Mouse (Mus musculus) neural tube, embryonic 12.5 days (tissue): ENCODE measurements around the gene Samd4b. TPM values are rescaled to one million over a fixed set of nuclear protein-coding genes. Genes with fewer than 3 reads are reported as not detected.

ENCODE experiments used
- ATAC-seq: fragments of 200-750 bp; cut with Nextera tagmentation; 2 replicates; pipeline ENCODE4 v1.8.0; 2017; ENCODE audit warnings: low read depth, mild to moderate bottlenecking, moderate TSS enrichment, moderate library complexity; ENCODE audit not compliant: low FRiP score
- H3K27ac ChIP-seq: fragments of 300-500 bp; sonication (generic); 2 replicates; pipeline ENCODE4 v1.5.1; 2016
- H3K27me3 ChIP-seq: fragments of 300-500 bp; sonication (generic); replicated peaks from 2 replicates; pipeline ENCODE4 v1.6.1; 2016; ENCODE audit warnings: mild to moderate bottlenecking
- H3K36me3 ChIP-seq: fragments of 300-500 bp; sonication (generic); 2 replicates; pipeline ENCODE4 v1.6.1; 2016; ENCODE audit warnings: mild to moderate bottlenecking
- H3K4me1 ChIP-seq: fragments of 300-500 bp; sonication (generic); 2 replicates; pipeline ENCODE4 v1.6.1; 2016
- H3K4me2 ChIP-seq: fragments of 300-500 bp; sonication (generic); replicated peaks from 2 replicates; pipeline ENCODE4 v1.6.1; 2016; ENCODE audit warnings: mild to moderate bottlenecking
- H3K4me3 ChIP-seq: fragments of 300-500 bp; sonication (generic); 2 replicates; pipeline ENCODE4 v1.5.1; 2016
- H3K9ac ChIP-seq: fragments of 300-500 bp; sonication (generic); 2 replicates; pipeline ENCODE4 v1.6.1; 2016; ENCODE audit warnings: mild to moderate bottlenecking
- H3K9me3 ChIP-seq: fragments of 300-500 bp; sonication (generic); 2 replicates; pipeline ENCODE4 v1.6.1; 2016; ENCODE audit warnings: mild to moderate bottlenecking
- WGBS: fragments of 180-500 bp; shearing (Covaris S2); methylation state at CpG from one replicate; pipeline ENCODE4 v1.1.7; 2016; 5-methylcytosine and 5-hydroxymethylcytosine counted together
- polyA plus RNA-seq: library from polyadenylated mRNA; unstranded; fragments of >200 nt; fragmentation: Nextera tagmentation; extraction: Ambion mirVana; gene quantifications from 2 replicates; pipeline ENCODE4 v1.2.1, GENCODE M21; 2016

The Samd4b gene
- polyA plus RNA-seq, 1 experiment from 2014 or later, result 35.0 TPM

- peak overlapping the region; percentile 95 for H3K9ac ChIP-seq
- peak; percentile 99 for ATAC-seq
- peak overlapping the region; percentile 84 for H3K4me3 ChIP-seq
- 0 out of 2 replicates have a peak overlapping the region, but pooled peaks have one; percentile 2 for H3K27ac ChIP-seq
- H3K27me3 ChIP-seq, result no peaks in the 10 kb centered on the region
- peaks cover 23% of the 10 kb centered on the region for H3K4me1 ChIP-seq
- no peaks in the 10 kb centered on the region for H3K9me3 ChIP-seq
- WGBS, result under 1% methylated on average over 64 of the region's 64 CpGs
- peaks cover 7% of the 10 kb centered on the region for H3K36me3 ChIP-seq
- H3K4me2 ChIP-seq, result peak overlapping the region; percentile 71
Observed at GRCm38 (mm10) chr7:28436271-28436904, 161.6 kb downstream of the Samd4b start.

GRCm38 (mm10) chr7:28435660-28436259 is 162.2 kb downstream of the Samd4b start:
- Histone ChIP-seq H3K9ac (peak overlapping the region; percentile 95), H3K27me3 (no peaks in the 10 kb centered on the region), H3K36me3 (peaks cover 7% of the 10 kb centered on the region), H3K4me1 (peaks cover 23% of the 10 kb centered on the region), H3K9me3 (no peaks in the 10 kb centered on the region), H3K4me2 (peak overlapping the region; percentile 70), H3K4me3 (peak overlapping the region; percentile 84), H3K27ac (no peak overlapping the region)
- under 1% methylated on average over 39 of the region's 70 CpGs for WGBS
- ATAC-seq, result peak; percentile 48

GRCm38 (mm10) chr7:28432252-28432651 is 165.7 kb downstream of the Samd4b start:
- H3K27ac ChIP-seq, result no peak overlapping the region
- 96% methylated on average over 2 of the region's 2 CpGs for WGBS
- no peak overlapping the region for H3K4me2 ChIP-seq
- ATAC-seq, result no peak
- H3K36me3 ChIP-seq, result peaks cover 7% of the 10 kb centered on the region
- no peaks in the 10 kb centered on the region for H3K9me3 ChIP-seq
- H3K4me3 ChIP-seq, result no peak overlapping the region
- no peak overlapping the region for H3K9ac ChIP-seq
- peaks cover 21% of the 10 kb centered on the region for H3K4me1 ChIP-seq
- no peaks in the 10 kb centered on the region for H3K27me3 ChIP-seq

- no peak overlapping the region for H3K4me2 ChIP-seq
- peaks cover 17% of the 10 kb centered on the region for H3K4me1 ChIP-seq
- ATAC-seq, result no peak
- no peak overlapping the region for H3K4me3 ChIP-seq
- WGBS, result 86% methylated on average over 1 of the region's 1 CpGs
- no peak overlapping the region for H3K27ac ChIP-seq
- no peak overlapping the region for H3K9ac ChIP-seq
- no peaks in the 10 kb centered on the region for H3K27me3 ChIP-seq
- H3K36me3 ChIP-seq, result peaks cover 7% of the 10 kb centered on the region
- H3K9me3 ChIP-seq, result no peaks in the 10 kb centered on the region
Observed at GRCm38 (mm10) chr7:28430512-28430911, 167.4 kb downstream of the Samd4b start.

- no peak overlapping the region for H3K27ac ChIP-seq
- no peaks in the 10 kb centered on the region for H3K9me3 ChIP-seq
- no peaks in the 10 kb centered on the region for H3K27me3 ChIP-seq
- peaks cover 12% of the 10 kb centered on the region for H3K36me3 ChIP-seq
- H3K4me2 ChIP-seq, result no peak overlapping the region
- no peak overlapping the region for H3K4me3 ChIP-seq
- no peak overlapping the region for H3K9ac ChIP-seq
- H3K4me1 ChIP-seq, result no peaks in the 10 kb centered on the region; the same call in 1 of the 2 replicates
- ATAC-seq, result no peak
Observed at GRCm38 (mm10) chr7:28427738-28428137, 170.2 kb downstream of the Samd4b start.

- Histone ChIP-seq H3K4me3 (no peak overlapping the region), H3K27me3 (no peaks in the 10 kb centered on the region), H3K27ac (no peak overlapping the region), H3K9me3 (no peaks in the 10 kb centered on the region), H3K9ac (no peak overlapping the region), H3K36me3 (peaks cover 56% of the 10 kb centered on the region), H3K4me1 (no peaks in the 10 kb centered on the region), H3K4me2 (no peak overlapping the region)
- 93% methylated on average over 1 of the region's 1 CpGs for WGBS
- ATAC-seq, result no peak
Observed at GRCm38 (mm10) chr7:28423018-28423417, 174.9 kb downstream of the Samd4b start.

- Histone ChIP-seq H3K36me3 (peaks cover 80% of the 10 kb centered on the region), H3K4me1 (no peaks in the 10 kb centered on the region), H3K27me3 (no peaks in the 10 kb centered on the region), H3K9me3 (no peaks in the 10 kb centered on the region), H3K4me3 (no peak overlapping the region), H3K9ac (no peak overlapping the region), H3K27ac (no peak overlapping the region), H3K4me2 (no peak overlapping the region)
- ATAC-seq, result no peak
- WGBS, result 100% methylated on average over 2 of the region's 2 CpGs
Observed at GRCm38 (mm10) chr7:28419416-28419815, 178.5 kb downstream of the Samd4b start.

- no peaks in the 10 kb centered on the region for H3K4me1 ChIP-seq
- no peak overlapping the region for H3K9ac ChIP-seq
- ATAC-seq, result no peak
- WGBS, result 85% methylated on average over 8 of the region's 8 CpGs
- H3K27me3 ChIP-seq, result no peaks in the 10 kb centered on the region
- peaks cover 87% of the 10 kb centered on the region for H3K36me3 ChIP-seq
- no peaks in the 10 kb centered on the region for H3K9me3 ChIP-seq
- no peak overlapping the region for H3K4me2 ChIP-seq
- no peak overlapping the region for H3K4me3 ChIP-seq
- no peak overlapping the region for H3K27ac ChIP-seq
Observed at GRCm38 (mm10) chr7:28418096-28418670, 179.8 kb downstream of the Samd4b start.

- ATAC-seq, result no peak
- Histone ChIP-seq H3K36me3 (peaks cover 87% of the 10 kb centered on the region), H3K4me1 (no peaks in the 10 kb centered on the region), H3K4me2 (no peak overlapping the region), H3K27ac (no peak overlapping the region), H3K27me3 (no peaks in the 10 kb centered on the region), H3K4me3 (no peak overlapping the region), H3K9ac (no peak overlapping the region), H3K9me3 (no peaks in the 10 kb centered on the region)
Observed at GRCm38 (mm10) chr7:28417368-28417767, 180.6 kb downstream of the Samd4b start.

- H3K27ac ChIP-seq, result no peak overlapping the region
- no peaks in the 10 kb centered on the region for H3K4me1 ChIP-seq
- WGBS, result 90% methylated on average over 4 of the region's 4 CpGs
- H3K4me3 ChIP-seq, result no peak overlapping the region
- no peak for ATAC-seq
- peaks cover 80% of the 10 kb centered on the region for H3K36me3 ChIP-seq
- no peak overlapping the region for H3K4me2 ChIP-seq
- H3K9me3 ChIP-seq, result no peaks in the 10 kb centered on the region
- H3K27me3 ChIP-seq, result no peaks in the 10 kb centered on the region
- no peak overlapping the region for H3K9ac ChIP-seq
Observed at GRCm38 (mm10) chr7:28412826-28413225, 185.1 kb downstream of the Samd4b start.

- no peak for ATAC-seq
- Histone ChIP-seq H3K4me3 (no peak overlapping the region), H3K27me3 (no peaks in the 10 kb centered on the region), H3K4me2 (no peak overlapping the region), H3K4me1 (no peaks in the 10 kb centered on the region), H3K9me3 (no peaks in the 10 kb centered on the region), H3K36me3 (peaks cover 84% of the 10 kb centered on the region), H3K27ac (no peak overlapping the region), H3K9ac (no peak overlapping the region)
- 90% methylated on average over 3 of the region's 3 CpGs for WGBS
Observed at GRCm38 (mm10) chr7:28410841-28411475, 187.0 kb downstream of the Samd4b start.

- no peak overlapping the region for H3K4me2 ChIP-seq
- no peak overlapping the region for H3K27ac ChIP-seq
- H3K36me3 ChIP-seq, result peaks cover 94% of the 10 kb centered on the region
- 85% methylated on average over 3 of the region's 3 CpGs for WGBS
- no peak for ATAC-seq
- no peaks in the 10 kb centered on the region for H3K27me3 ChIP-seq
- no peak overlapping the region for H3K4me3 ChIP-seq
- no peaks in the 10 kb centered on the region for H3K4me1 ChIP-seq
- H3K9ac ChIP-seq, result no peak overlapping the region
- no peaks in the 10 kb centered on the region for H3K9me3 ChIP-seq
Observed at GRCm38 (mm10) chr7:28401942-28402341, 196.0 kb downstream of the Samd4b start.
